Mouse (Mus musculus): ENCODE measurements around the gene Shroom3. TPM values are rescaled to one million over a fixed set of nuclear protein-coding genes. Genes with fewer than 3 reads are reported as not detected.

The Shroom3 gene
- polyA plus RNA-seq, 1 experiment from 2014 or later, result 2.1 TPM

DNA sequence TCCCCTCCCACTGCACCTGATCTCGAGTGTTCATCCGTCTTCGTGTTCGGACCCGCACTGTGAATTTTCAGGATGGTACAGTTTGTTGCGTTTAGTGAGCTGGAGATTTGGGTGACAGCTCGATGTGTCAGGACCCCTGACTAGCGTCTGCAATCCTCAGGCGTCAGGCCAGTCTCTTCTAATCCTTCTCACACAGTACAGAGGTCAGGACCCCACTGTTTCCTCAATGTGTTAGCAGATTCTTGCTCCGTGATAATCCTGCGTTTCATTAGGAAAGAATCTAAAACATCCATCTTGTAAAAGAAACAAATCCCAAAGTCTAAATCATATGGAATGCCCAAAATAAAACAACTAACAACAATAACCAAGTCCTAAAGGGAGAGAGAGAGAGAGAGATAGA lies 18.5 kb downstream of the Shroom3 start:
- WGBS, result 68% methylated on average over 11 of the region's 11 CpGs
- Histone ChIP-seq H3K27me3 (no peaks in the 10 kb centered on the region), H3K36me3 (no peaks in the 10 kb centered on the region), H3K4me3 (no peak overlapping the region), H3K27ac (no peak overlapping the region), H3K9ac (no peak overlapping the region), H3K4me1 (replicated peaks) (peaks cover 22% of the 10 kb centered on the region), H3K9me3 (no peaks in the 10 kb centered on the region), H3K4me2 (no peak overlapping the region)
- ATAC-seq (ENCODE audit: low FRiP score), result no peak

DNA sequence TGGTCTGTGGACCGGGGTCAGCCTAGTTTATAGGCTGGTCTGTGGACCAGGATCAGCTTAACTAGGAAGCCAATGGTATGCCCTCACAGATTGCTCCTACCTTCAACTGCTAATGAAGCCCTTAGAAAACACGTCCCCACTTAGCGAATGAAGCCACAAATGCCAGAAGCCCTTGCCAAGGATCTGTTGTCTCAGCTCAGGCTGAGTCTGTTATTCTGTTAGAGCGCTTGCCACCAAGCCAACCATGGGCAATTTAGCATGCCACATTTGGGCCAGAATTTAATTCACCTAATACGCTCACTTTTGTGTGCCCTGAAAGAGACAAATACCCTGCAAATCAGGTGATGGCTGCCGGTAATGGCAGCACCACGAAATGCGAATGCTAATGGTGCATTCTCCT lies 20.4 kb downstream of the Shroom3 start:
- 79% methylated on average over 8 of the region's 8 CpGs for WGBS

DNA sequence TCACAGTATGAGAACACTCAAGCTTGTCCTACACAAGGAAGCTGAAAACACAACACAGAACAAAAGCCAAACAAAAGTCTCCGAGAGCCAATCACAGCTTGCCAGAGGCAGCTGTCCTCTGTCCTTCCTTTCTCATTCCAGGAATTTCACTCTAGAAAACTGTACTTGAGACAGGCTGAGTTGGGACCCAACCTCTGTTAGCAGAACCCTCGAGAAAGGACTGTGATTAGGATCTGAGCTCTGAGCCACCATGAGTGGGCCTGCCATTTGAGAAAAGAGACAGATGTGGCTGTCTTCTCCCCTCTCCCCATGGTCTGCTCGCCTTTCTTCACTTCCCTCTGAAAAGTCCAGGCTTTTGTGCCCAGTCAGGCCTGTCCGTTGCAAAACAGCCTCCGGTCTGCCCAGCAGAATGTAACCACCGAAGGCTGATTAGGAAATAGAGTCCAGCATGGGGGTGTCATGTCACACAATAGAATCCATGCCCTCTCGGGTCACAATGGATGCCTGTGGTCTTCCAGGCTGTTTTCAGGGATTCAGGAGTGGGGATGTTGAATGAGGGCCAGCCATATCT lies 24.8 kb downstream of the Shroom3 start:
- WGBS, result 10% methylated on average over 7 of the region's 7 CpGs
- H3K4me1 ChIP-seq (replicated peaks), result peaks cover 9% of the 10 kb centered on the region
- H3K4me2 ChIP-seq, result no peak overlapping the region
- no peak for ATAC-seq (ENCODE audit: low FRiP score)
- H3K9me3 ChIP-seq, result no peaks in the 10 kb centered on the region
- H3K27me3 ChIP-seq, result no peaks in the 10 kb centered on the region
- no peak overlapping the region for H3K4me3 ChIP-seq
- no peak overlapping the region for H3K27ac ChIP-seq
- no peaks in the 10 kb centered on the region for H3K36me3 ChIP-seq
- no peak overlapping the region for H3K9ac ChIP-seq

More for the DNA sequence above, 20.4 kb downstream of the Shroom3 start:
- Histone ChIP-seq H3K4me3 (no peak overlapping the region), H3K27me3 (no peaks in the 10 kb centered on the region), H3K4me1 (replicated peaks) (peaks cover 17% of the 10 kb centered on the region), H3K9ac (no peak overlapping the region), H3K27ac (no peak overlapping the region), H3K9me3 (no peaks in the 10 kb centered on the region), H3K36me3 (no peaks in the 10 kb centered on the region), H3K4me2 (no peak overlapping the region)
- ATAC-seq (ENCODE audit: low FRiP score), result no peak

DNA sequence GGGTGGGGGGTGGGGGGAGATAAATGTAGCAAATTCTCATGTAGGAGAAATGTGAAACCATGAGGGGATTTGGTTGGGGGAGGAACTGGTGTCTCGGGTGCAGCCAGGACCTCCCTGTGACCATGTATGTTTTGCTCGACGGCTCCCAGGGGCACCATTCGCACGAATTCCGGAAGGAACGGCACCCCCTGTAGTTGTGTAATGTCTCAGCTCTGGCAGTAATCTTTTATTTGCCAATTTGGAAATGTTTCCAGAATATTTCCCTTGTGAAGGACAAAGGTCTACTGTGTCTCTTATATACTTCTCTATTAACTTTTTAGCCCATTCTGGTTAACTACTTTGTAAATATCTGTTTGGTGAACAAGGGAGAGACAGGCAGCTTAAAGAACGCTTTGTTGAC lies 27.5 kb downstream of the Shroom3 start:
- WGBS, result 75% methylated on average over 8 of the region's 8 CpGs
- ATAC-seq (ENCODE audit: low FRiP score), result no peak
- no peaks in the 10 kb centered on the region for H3K9me3 ChIP-seq
- no peaks in the 10 kb centered on the region for H3K27me3 ChIP-seq
- H3K4me1 ChIP-seq (replicated peaks), result peaks cover 9% of the 10 kb centered on the region
- no peak overlapping the region for H3K4me3 ChIP-seq
- H3K36me3 ChIP-seq, result no peaks in the 10 kb centered on the region
- no peak overlapping the region for H3K27ac ChIP-seq
- H3K4me2 ChIP-seq, result no peak overlapping the region
- H3K9ac ChIP-seq, result no peak overlapping the region

DNA sequence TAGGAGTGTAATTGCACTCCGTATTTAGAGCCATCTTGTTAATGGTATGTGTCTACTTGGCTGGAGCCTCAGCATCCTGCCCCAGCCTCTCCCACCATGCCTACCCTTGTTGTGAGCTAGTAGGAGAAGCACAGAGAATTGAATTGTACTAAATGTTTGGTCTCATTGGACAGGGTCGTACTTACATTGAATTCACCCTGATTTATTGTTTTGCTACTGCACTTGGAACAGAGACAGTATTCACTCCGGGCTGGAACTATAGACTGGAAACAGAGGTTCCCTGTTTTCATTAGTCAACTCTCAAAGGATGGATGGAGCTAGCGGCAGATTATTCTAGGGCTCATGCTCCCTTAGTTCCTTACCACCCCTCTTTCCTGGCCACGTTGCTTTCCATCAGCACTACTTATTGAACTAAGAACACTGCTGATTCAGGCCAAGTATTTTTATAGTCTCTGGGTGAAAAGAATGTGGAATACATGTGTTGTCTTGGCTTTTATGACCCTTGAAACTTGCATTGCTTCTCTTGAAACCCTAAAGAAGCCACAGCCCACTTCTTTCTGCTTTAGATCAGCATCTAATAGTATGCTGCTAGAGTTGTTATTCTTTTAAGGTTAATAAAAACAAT lies 28.5 kb downstream of the Shroom3 start:
- 47% methylated on average over 5 of the region's 5 CpGs for WGBS
- no peak for ATAC-seq (ENCODE audit: low FRiP score)
- H3K27ac ChIP-seq, result no peak overlapping the region

DNA sequence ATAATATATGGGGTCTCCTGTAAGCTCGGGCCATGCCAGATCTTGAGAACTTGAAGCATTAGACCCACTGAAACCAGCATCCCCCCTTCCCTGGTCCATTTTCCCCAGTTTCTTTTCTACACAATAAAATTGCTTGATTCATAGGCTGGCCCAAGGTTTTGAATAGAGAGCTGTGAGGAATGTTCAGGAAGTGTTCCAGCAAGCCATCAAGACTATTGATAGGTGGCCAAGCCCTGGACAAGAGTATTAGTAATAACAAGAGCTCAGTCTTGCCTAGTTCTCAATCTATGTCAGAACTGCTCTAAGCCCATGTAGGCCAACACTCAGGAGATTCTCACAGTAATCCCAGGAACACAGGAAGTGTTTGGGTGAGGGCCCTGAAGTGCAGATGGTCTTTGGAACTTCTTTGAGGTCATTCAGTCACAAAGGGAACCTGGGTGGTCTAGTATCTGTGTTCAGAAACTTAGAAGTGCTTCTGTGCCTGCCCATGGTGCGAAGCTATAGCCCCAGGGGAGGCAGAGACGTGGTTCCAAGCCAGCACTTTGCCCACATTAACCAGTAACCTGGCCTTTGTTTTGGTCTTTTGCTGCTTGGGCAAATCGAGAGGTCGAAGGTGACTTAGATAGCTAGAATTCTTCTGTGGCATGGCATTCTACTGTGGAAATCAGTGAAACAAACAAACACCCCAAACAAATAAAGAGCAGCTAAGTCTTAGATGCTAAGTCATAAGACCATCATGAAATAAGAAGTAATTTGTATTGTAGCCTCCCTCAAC lies 29.6 kb downstream of the Shroom3 start:
- Histone ChIP-seq H3K27ac (no peak overlapping the region), H3K9ac (no peak overlapping the region), H3K36me3 (no peaks in the 10 kb centered on the region), H3K27me3 (no peaks in the 10 kb centered on the region), H3K9me3 (no peaks in the 10 kb centered on the region), H3K4me3 (no peak overlapping the region), H3K4me1 (replicated peaks) (no peaks in the 10 kb centered on the region), H3K4me2 (no peak overlapping the region)
- WGBS, result 79% methylated on average over 5 of the region's 5 CpGs
- ATAC-seq (ENCODE audit: low FRiP score), result no peak

More for the DNA sequence above, 28.5 kb downstream of the Shroom3 start:
- Histone ChIP-seq H3K27me3 (no peaks in the 10 kb centered on the region), H3K36me3 (no peaks in the 10 kb centered on the region), H3K4me1 (replicated peaks) (peaks cover 3% of the 10 kb centered on the region; the same call in 1 of the 2 replicates), H3K9me3 (no peaks in the 10 kb centered on the region), H3K4me3 (no peak overlapping the region), H3K4me2 (no peak overlapping the region), H3K9ac (no peak overlapping the region)

DNA sequence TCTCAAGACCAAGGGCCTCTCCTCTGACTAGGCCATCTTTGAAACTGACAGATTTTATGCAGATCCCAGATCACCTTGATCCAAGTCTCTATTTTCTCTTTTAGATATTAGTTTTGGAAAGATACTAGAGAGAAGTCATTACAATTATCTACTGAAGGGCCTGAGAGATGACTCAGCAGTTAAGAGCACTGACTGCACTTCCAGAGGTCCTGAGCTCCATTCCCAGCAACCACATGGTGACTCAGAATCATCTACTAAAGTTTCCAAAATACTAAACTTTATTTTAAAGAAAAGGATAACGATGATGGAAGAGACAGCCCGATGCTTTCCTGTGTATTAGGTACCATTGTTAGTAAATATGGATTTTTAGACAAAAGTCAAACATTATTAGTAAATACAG lies 31.7 kb downstream of the Shroom3 start:
- Histone ChIP-seq H3K4me2 (no peak overlapping the region), H3K9me3 (no peaks in the 10 kb centered on the region), H3K36me3 (no peaks in the 10 kb centered on the region), H3K27ac (no peak overlapping the region), H3K27me3 (no peaks in the 10 kb centered on the region), H3K9ac (no peak overlapping the region), H3K4me1 (replicated peaks) (no peaks in the 10 kb centered on the region), H3K4me3 (no peak overlapping the region)
- WGBS, result 93% methylated on average over 2 of the region's 2 CpGs
- ATAC-seq (ENCODE audit: low FRiP score), result no peak

DNA sequence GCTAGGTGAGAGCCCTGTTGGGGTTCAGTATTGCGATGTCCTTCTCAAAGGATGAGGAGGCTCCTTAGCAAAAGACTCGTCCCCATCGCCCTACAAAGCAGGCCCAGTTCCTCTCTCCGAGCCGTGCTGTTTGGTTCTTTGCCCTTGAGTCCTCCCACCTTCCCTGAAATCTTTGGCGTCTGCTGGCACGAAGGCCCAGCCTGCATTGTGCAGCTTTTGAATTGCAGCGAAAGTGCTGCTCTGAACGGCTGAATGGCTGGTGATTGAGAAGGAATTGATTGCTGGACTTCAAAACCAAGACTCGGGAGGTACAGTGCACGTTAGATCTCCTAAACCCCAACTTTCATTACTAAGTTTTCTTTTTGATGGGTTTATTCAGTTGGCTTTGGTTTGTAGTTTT lies 32.1 kb downstream of the Shroom3 start:
- 42% methylated on average over 11 of the region's 11 CpGs for WGBS
- no peaks in the 10 kb centered on the region for H3K36me3 ChIP-seq

DNA sequence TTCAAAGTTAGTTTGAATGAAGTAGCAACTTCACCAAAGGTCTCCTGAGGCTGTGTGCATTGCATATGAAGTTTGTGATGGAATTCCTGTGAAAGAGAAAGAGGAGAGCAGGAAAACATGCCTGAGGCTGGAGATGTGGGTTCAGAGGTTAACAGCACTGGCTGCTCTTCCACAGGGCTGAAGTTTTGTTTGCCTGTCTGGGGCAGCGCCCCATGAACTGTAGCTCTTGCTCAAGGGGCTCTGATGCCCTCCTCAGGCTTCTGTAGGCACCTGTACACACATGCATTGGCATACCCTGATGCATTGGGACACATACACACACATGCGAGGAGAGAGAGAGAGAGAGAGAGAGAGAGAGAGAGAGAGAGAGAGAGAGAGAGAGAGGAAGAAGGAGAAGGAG lies 32.7 kb downstream of the Shroom3 start:
- Histone ChIP-seq H3K36me3 (no peaks in the 10 kb centered on the region), H3K4me3 (no peak overlapping the region), H3K27ac (no peak overlapping the region), H3K4me2 (no peak overlapping the region), H3K27me3 (no peaks in the 10 kb centered on the region), H3K9ac (no peak overlapping the region), H3K9me3 (no peaks in the 10 kb centered on the region), H3K4me1 (replicated peaks) (no peaks in the 10 kb centered on the region)
- 73% methylated on average over 2 of the region's 2 CpGs for WGBS
- no peak for ATAC-seq (ENCODE audit: low FRiP score)

More for the DNA sequence above, 32.1 kb downstream of the Shroom3 start:
- Histone ChIP-seq H3K9ac (no peak overlapping the region), H3K27me3 (no peaks in the 10 kb centered on the region), H3K4me2 (no peak overlapping the region), H3K4me1 (replicated peaks) (no peaks in the 10 kb centered on the region), H3K4me3 (no peak overlapping the region), H3K9me3 (no peaks in the 10 kb centered on the region), H3K27ac (no peak overlapping the region)
- no peak for ATAC-seq (ENCODE audit: low FRiP score)

DNA sequence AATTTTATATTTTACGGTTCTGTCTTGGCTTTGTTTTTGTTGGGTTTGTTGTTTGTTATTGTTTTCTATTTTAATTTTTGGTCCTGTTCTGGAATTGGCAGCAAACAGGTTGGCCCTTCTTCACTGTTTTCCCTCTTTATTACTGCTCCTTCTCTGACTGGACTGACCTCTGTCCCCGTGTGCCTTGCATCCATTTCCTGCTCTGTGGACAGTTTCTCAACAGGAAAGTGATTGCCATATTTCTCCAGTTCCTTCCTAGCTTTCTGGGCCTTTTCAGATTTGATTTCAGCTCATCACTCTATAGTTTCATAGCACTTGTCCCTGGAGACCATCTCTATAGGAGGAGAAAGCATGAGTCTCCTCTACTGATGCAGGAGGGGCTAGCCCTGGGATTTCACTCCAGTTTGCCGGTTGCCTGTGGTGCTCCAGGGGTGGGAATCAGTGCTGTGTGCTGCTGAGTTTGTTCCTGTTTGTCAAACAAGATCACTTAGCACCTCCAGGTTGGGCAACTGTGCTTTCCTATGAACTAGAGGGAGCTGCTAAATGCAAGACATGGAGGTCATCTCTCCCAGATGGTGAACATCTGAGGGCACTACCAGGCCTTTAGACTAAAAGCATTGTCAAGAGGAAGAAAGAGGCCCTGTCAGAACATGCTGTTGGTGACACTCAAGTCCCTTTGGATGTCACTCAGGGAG lies 34.6 kb downstream of the Shroom3 start:
- Histone ChIP-seq H3K4me3 (no peak overlapping the region), H3K27me3 (no peaks in the 10 kb centered on the region), H3K27ac (no peak overlapping the region), H3K9ac (no peak overlapping the region), H3K4me1 (replicated peaks) (no peaks in the 10 kb centered on the region), H3K4me2 (no peak overlapping the region), H3K9me3 (no peaks in the 10 kb centered on the region), H3K36me3 (no peaks in the 10 kb centered on the region)
- ATAC-seq (ENCODE audit: low FRiP score), result no peak
- WGBS, result 79% methylated on average over 3 of the region's 3 CpGs

DNA sequence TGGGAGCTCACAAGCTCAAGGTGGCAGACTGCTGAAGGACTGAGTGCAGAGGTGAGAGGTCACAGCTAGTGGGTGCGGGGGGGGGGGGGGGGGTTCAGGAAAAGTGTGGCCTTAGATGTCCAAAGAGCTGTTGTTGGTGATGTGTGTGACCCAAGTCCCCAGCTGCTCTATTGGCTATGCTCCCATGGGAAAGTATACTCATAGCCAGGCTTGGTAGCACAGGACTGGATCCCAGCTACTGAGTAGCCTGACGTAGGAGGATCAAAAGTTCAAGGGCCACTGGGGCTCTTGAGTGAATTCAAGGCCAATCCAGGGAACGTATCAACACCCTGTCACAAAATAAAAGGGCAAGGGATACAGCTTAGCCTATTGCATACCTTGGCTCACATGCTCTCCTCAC lies 35.6 kb downstream of the Shroom3 start:
- WGBS, result 84% methylated on average over 2 of the region's 3 CpGs
- Histone ChIP-seq H3K9me3 (no peaks in the 10 kb centered on the region), H3K4me1 (replicated peaks) (no peaks in the 10 kb centered on the region), H3K36me3 (no peaks in the 10 kb centered on the region), H3K27ac (no peak overlapping the region), H3K9ac (no peak overlapping the region), H3K4me3 (no peak overlapping the region), H3K27me3 (no peaks in the 10 kb centered on the region), H3K4me2 (no peak overlapping the region)
- ATAC-seq (ENCODE audit: low FRiP score), result no peak

DNA sequence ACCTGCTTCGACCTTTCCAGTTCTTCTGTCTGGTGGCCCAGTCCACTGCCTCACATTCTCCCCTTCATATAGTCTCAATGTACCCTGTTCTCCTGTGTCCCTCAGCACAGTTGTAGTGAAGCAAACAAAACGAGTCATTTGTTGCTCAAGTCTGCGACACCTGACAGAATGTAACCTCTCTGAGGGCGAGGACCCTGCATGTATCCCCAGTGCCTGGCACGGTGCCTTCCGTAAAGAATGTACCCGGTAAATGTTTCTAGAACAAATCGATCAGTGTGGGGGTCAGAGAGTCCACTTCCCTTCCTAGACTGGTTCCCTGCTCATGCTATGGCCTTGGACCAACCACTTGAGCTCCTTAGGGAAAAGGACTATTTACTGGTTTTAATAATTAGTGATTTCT lies 38.4 kb downstream of the Shroom3 start:
- 92% methylated on average over 8 of the region's 8 CpGs for WGBS
- Histone ChIP-seq H3K4me1 (replicated peaks) (no peaks in the 10 kb centered on the region), H3K9ac (no peak overlapping the region), H3K27me3 (no peaks in the 10 kb centered on the region), H3K36me3 (no peaks in the 10 kb centered on the region), H3K4me2 (no peak overlapping the region), H3K9me3 (no peaks in the 10 kb centered on the region), H3K4me3 (no peak overlapping the region), H3K27ac (no peak overlapping the region)
- ATAC-seq (ENCODE audit: low FRiP score), result no peak
